Mouse (Mus musculus) spleen, adult 12 weeks (tissue): ENCODE data around the gene Maats1.
"Not testable (repeated sequence)": the region's sequence is repeated elsewhere in the genome, so short reads cannot be mapped to it uniquely, and the experiment has no call there.

ENCODE experiments used
- DNase-seq: peaks from one replicate; pipeline ENCODE4 v3.0.0; 2022; ENCODE audit warnings: low spot score

The Maats1 gene

GRCm38 (mm10) chr16:38348217-38348761 is 6.3 kb upstream of the Maats1 start:
- no peak for DNase-seq

GRCm38 (mm10) chr16:38347588-38347987 is 5.6 kb upstream of the Maats1 start:
- no peak for DNase-seq

- DNase-seq = peak; percentile 84
These were observed 4.8 kb upstream of the Maats1 start, which contains the start of the genes Cox17 and Gm21987 for GRCm38 (mm10) chr16:38346529-38347325. Gene Cox17 (plus strand): TSS chr16:38346991. Gene Gm21987 (plus strand): TSS chr16:38347040.

- no peak for DNase-seq
These were observed 3.2 kb upstream of the Maats1 start for GRCm38 (mm10) chr16:38344941-38345725.

GRCm38 (mm10) chr16:38338077-38338476 is 3.9 kb downstream of the Maats1 start:
- not testable (repeated sequence) for DNase-seq

GRCm38 (mm10) chr16:38334431-38334830 is 7.5 kb downstream of the Maats1 start:
- no peak for DNase-seq

GRCm38 (mm10) chr16:38329340-38329739 is 12.6 kb downstream of the Maats1 start:
- no peak for DNase-seq

GRCm38 (mm10) chr16:38326778-38327397 is 15.1 kb downstream of the Maats1 start:
- no peak for DNase-seq

GRCm38 (mm10) chr16:38324311-38324710 is 17.6 kb downstream of the Maats1 start:
- no peak for DNase-seq

- DNase-seq = peak; percentile 5
These were observed 20.4 kb downstream of the Maats1 start for GRCm38 (mm10) chr16:38321452-38321935.

- DNase-seq = no peak
These were observed 22.9 kb downstream of the Maats1 start for GRCm38 (mm10) chr16:38319087-38319486.

- no peak for DNase-seq
These were observed 23.5 kb downstream of the Maats1 start for GRCm38 (mm10) chr16:38318492-38318891.

GRCm38 (mm10) chr16:38308195-38308594 is 33.7 kb downstream of the Maats1 start:
- no peak for DNase-seq

- no peak for DNase-seq
These were observed 34.3 kb downstream of the Maats1 start for GRCm38 (mm10) chr16:38307651-38308050.

GRCm38 (mm10) chr16:38307221-38307605 is 34.7 kb downstream of the Maats1 start:
- DNase-seq = no peak

GRCm38 (mm10) chr16:38306571-38307220 is 35.2 kb downstream of the Maats1 start:
- DNase-seq = no peak

GRCm38 (mm10) chr16:38304460-38305194 is 37.3 kb downstream of the Maats1 start:
- DNase-seq = no peak

- DNase-seq = no peak
These were observed 39.6 kb downstream of the Maats1 start for GRCm38 (mm10) chr16:38302367-38302766.

GRCm38 (mm10) chr16:38298410-38298809 is 43.5 kb downstream of the Maats1 start:
- no peak for DNase-seq

GRCm38 (mm10) chr16:38295349-38295930 is 46.5 kb downstream of the Maats1 start:
- DNase-seq = no peak
